Mouse (Mus musculus) limb, embryonic 11.5 days (tissue): ENCODE data around the gene Cmtr1. TPM values are rescaled to one million over a fixed set of nuclear protein-coding genes. Genes with fewer than 3 reads are reported as not detected.

ENCODE experiments used
- ATAC-seq: fragments of 200-750 bp; cut with Nextera tagmentation; 2 replicates; pipeline ENCODE4 v1.8.0; 2017; ENCODE audit warnings: low read depth; ENCODE audit not compliant: insufficient number of reproducible peaks, low FRiP score, low TSS enrichment
- DNase-seq: peaks from one replicate; pipeline ENCODE4 v3.0.0-alpha.2; 2015; ENCODE audit warnings: low spot score
- H3K27ac ChIP-seq: fragments of 300-500 bp; sonication (generic); replicated peaks from 2 replicates; pipeline ENCODE4 v1.5.1; 2014; ENCODE audit warnings: low read depth, mild to moderate bottlenecking, low read length
- H3K27me3 ChIP-seq: fragments of 300-500 bp; sonication (generic); 2 replicates; pipeline ENCODE4 v1.6.1; 2014; ENCODE audit warnings: mild to moderate bottlenecking, low read length, mixed read lengths; ENCODE audit not compliant: control insufficient read depth, insufficient read depth
- H3K36me3 ChIP-seq: fragments of 300-500 bp; sonication (generic); 2 replicates; pipeline ENCODE4 v1.6.1; 2014; ENCODE audit warnings: mild to moderate bottlenecking, low read length, moderate library complexity, mixed read lengths; ENCODE audit not compliant: control insufficient read depth, insufficient read depth
- H3K4me1 ChIP-seq: fragments of 300-500 bp; sonication (generic); 2 replicates; pipeline ENCODE4 v1.6.1; 2014; ENCODE audit warnings: low read length, mixed read lengths; ENCODE audit not compliant: control insufficient read depth, insufficient read depth
- H3K4me2 ChIP-seq: fragments of 300-500 bp; sonication (generic); 2 replicates; pipeline ENCODE4 v1.6.1; 2014; ENCODE audit warnings: low read depth, mild to moderate bottlenecking, moderate library complexity; ENCODE audit not compliant: severe bottlenecking
- H3K4me3 ChIP-seq: fragments of 300-500 bp; sonication (generic); 2 replicates; pipeline ENCODE4 v1.5.1; 2014; ENCODE audit warnings: low read depth, low read length
- H3K9ac ChIP-seq: fragments of 300-500 bp; sonication (generic); 2 replicates; pipeline ENCODE4 v1.6.1; 2014; ENCODE audit warnings: mild to moderate bottlenecking, low read length
- H3K9me3 ChIP-seq: fragments of 300-500 bp; sonication (generic); 2 replicates; pipeline ENCODE4 v1.6.1; 2016; ENCODE audit warnings: low read length; ENCODE audit not compliant: control insufficient read depth
- WGBS: fragments of 180-500 bp; shearing (Covaris S2); extraction: QIAGEN DNeasy Blood & Tissue Kit; methylation state at CpG from one replicate; pipeline ENCODE4 v1.1.7; 2014; 5-methylcytosine and 5-hydroxymethylcytosine counted together
- polyA plus RNA-seq: library from polyadenylated mRNA; unstranded; fragments of >200 nt; fragmentation: Nextera tagmentation; extraction: Ambion mirVana; gene quantifications from 2 replicates; pipeline ENCODE4 v1.2.1, GENCODE M21; 2014

Cmtr1 gene
- polyA plus RNA-seq, 1 experiment from 2014 or later = 117 TPM

DNA sequence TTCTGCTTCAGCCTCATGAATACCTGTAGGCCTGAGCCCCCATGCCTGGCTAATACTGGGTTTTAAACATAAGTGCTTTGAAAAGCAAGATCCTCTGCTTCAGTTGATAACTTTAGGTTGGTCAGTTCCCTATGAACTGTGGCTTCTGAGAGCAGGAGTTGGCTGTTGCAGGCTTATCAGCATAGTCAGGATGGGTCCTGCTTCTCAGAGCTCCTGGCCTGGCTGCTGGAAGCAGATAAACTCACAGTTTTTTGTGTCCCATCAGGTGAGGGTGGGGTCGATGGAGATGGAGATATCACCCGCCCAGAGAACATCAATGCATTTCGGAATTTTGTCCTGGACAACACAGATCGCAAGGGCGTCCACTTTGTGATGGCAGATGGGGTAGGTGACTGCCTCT is 26.4 kb downstream of the Cmtr1 start:
- Histone ChIP-seq H3K9ac (no peak overlapping the region), H3K4me1 (no peaks in the 10 kb centered on the region), H3K27ac (no peak overlapping the region), H3K4me3 (no peak overlapping the region), H3K4me2 (no peak overlapping the region), H3K9me3 (no peaks in the 10 kb centered on the region), H3K36me3 (peaks cover 21% of the 10 kb centered on the region), H3K27me3 (no peaks in the 10 kb centered on the region)
- ATAC-seq (no peak), DNase-seq (no peak)
- WGBS = 93% methylated on average over 5 of the region's 5 CpGs

- Histone ChIP-seq H3K27me3 (no peaks in the 10 kb centered on the region), H3K4me1 (no peaks in the 10 kb centered on the region), H3K9me3 (no peaks in the 10 kb centered on the region), H3K4me3 (no peak overlapping the region), H3K4me2 (no peak overlapping the region), H3K36me3 (peaks cover 21% of the 10 kb centered on the region), H3K27ac (no peak overlapping the region), H3K9ac (no peak overlapping the region)
- DNase-seq (no peak), ATAC-seq (no peak)
- 89% methylated on average over 6 of the region's 6 CpGs for WGBS
Measured at GRCm38 (mm10) chr17:29687373-29687772, 27.0 kb downstream of the Cmtr1 start.

DNA sequence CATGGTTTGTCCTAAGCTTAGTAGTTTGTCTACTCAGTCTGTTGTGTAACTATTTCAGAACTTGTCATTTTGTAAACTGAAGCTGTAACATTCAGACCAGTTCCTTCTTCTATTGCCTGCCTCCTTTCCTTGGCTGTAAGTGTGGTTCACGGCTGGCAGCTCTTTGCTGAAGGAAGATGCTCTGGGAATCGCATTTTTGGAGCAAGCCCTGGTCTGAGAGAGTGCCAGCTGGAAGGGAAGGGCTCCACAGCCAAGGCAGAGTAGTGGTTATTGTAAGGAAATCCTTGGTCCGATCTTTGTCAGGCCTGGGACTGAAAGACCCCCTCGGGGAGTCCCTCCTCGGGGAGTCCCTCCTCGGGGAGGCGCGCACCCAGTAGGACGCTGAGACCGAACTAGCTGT is 28.2 kb downstream of the Cmtr1 start:
- DNase-seq (no peak), ATAC-seq (no peak)
- 96% methylated on average over 10 of the region's 10 CpGs for WGBS
- Histone ChIP-seq H3K36me3 (peaks cover 17% of the 10 kb centered on the region; the same call in 1 of the 2 replicates), H3K27ac (no peak overlapping the region), H3K9me3 (no peaks in the 10 kb centered on the region), H3K9ac (no peak overlapping the region), H3K4me3 (no peak overlapping the region), H3K4me2 (no peak overlapping the region), H3K4me1 (no peaks in the 10 kb centered on the region), H3K27me3 (no peaks in the 10 kb centered on the region)

DNA sequence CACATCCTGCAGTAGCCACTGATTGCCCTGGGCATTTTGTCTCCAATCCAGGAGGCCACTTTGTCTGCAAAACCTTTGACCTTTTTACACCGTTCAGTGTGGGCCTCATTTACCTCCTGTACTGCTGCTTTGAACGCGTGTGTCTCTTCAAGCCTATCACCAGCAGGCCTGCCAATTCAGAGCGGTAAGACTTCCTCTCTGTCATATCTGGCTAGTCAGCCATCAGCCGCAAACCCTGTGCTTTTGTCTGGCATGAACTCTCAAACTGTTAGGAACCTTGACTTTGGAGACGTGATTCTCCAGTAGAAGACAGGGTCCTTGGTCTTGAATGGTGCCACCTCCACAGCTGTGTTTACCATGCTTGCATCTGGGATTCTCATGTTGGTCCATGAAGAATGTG is 29.9 kb downstream of the Cmtr1 start:
- ATAC-seq = no peak
- H3K4me2 ChIP-seq = no peak overlapping the region
- H3K36me3 ChIP-seq = peaks cover 28% of the 10 kb centered on the region; the same call in 1 of the 2 replicates
- 73% methylated on average over 6 of the region's 6 CpGs for WGBS
- H3K9me3 ChIP-seq = no peaks in the 10 kb centered on the region
- H3K27me3 ChIP-seq = no peaks in the 10 kb centered on the region
- no peak for DNase-seq
- no peak overlapping the region for H3K4me3 ChIP-seq
- H3K4me1 ChIP-seq = no peaks in the 10 kb centered on the region
- no peak overlapping the region for H3K9ac ChIP-seq
- H3K27ac ChIP-seq = no peak overlapping the region

DNA sequence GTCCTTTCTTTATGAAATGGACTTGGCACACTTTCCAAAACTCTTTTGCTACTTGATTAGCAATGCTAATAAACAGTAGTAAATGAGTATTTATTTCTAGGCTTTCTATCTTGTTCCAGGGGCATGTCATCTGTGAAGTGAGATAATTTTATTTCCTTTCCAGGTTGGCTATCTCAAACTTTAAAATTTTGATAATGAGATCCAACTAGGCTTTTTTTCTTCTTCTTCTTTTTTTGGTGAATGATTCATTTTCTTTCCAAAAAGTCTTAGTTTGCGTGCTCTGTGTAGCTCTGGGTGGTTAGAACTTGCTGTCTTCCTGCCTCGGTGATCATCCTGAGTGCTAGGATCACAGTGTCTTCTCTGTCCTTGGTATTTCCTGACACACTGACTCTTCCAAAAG is 32.4 kb downstream of the Cmtr1 start:
- no peaks in the 10 kb centered on the region for H3K27me3 ChIP-seq
- 93% methylated on average over 2 of the region's 2 CpGs for WGBS
- H3K4me3 ChIP-seq = no peak overlapping the region
- no peak overlapping the region for H3K27ac ChIP-seq
- DNase-seq = no peak
- H3K4me2 ChIP-seq = no peak overlapping the region
- no peak for ATAC-seq
- H3K9ac ChIP-seq = no peak overlapping the region
- peaks cover 26% of the 10 kb centered on the region; the same call in 1 of the 2 replicates for H3K36me3 ChIP-seq
- no peaks in the 10 kb centered on the region for H3K9me3 ChIP-seq
- no peaks in the 10 kb centered on the region for H3K4me1 ChIP-seq

- ATAC-seq = no peak
- 84% methylated on average over 2 of the region's 2 CpGs for WGBS
Measured at GRCm38 (mm10) chr17:29693571-29693970, 33.2 kb downstream of the Cmtr1 start.

DNA sequence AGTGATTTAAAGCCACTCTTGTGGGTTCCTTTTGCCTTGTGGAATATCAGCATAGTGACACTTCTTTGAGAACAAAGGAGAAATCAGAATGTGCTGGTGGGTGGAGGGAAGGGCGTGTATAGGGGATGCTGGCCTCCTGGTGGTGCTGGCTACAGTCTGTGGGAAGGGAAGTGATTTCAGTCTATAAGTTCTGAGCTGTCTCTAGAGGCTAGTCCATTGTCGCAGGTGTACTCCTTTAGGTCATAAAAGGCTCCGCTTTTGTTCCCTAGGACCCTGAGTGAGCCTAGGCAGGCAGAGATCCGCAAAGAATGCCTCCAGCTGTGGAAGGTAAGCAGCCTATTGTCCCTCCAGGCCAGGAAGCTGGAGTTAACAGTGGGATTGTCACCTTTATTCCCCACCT is 34.1 kb downstream of the Cmtr1 start:
- H3K27me3 ChIP-seq = no peaks in the 10 kb centered on the region
- no peak overlapping the region for H3K27ac ChIP-seq
- no peak overlapping the region for H3K4me3 ChIP-seq
- DNase-seq (no peak), ATAC-seq (no peak)
- peaks cover 21% of the 10 kb centered on the region for H3K36me3 ChIP-seq
- H3K4me2 ChIP-seq = no peak overlapping the region
- H3K4me1 ChIP-seq = no peaks in the 10 kb centered on the region
- H3K9me3 ChIP-seq = no peaks in the 10 kb centered on the region
- 83% methylated on average over 4 of the region's 4 CpGs for WGBS
- no peak overlapping the region for H3K9ac ChIP-seq

More at GRCm38 (mm10) chr17:29693571-29693970, 33.2 kb downstream of the Cmtr1 start:
- Histone ChIP-seq H3K4me1 (no peaks in the 10 kb centered on the region), H3K36me3 (peaks cover 24% of the 10 kb centered on the region; the same call in 1 of the 2 replicates), H3K27me3 (no peaks in the 10 kb centered on the region), H3K4me3 (no peak overlapping the region), H3K27ac (no peak overlapping the region), H3K9ac (no peak overlapping the region), H3K4me2 (no peak overlapping the region), H3K9me3 (no peaks in the 10 kb centered on the region)
- no peak for DNase-seq

DNA sequence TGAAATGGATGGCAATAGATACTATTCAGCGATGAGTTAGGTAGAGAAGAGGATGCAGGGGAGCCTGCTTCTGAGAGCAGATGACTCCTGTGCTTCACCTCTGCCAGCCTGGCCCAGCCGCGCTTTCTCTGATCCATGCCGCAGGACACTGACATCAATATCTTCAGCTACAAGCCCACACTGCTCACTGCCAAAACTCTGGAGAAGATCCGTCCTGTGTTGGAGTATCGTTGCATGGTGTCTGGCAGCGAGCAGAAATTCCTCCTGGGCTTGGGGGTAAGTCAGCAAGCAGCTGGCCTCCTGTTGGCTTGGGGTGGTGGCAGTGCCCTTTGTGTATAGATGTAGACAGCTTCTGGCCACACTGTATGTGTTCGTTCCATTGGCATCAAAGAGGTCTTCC is 36.5 kb downstream of the Cmtr1 start:
- Histone ChIP-seq H3K9me3 (no peaks in the 10 kb centered on the region), H3K9ac (no peak overlapping the region), H3K4me2 (no peak overlapping the region), H3K27me3 (no peaks in the 10 kb centered on the region), H3K36me3 (peaks cover 25% of the 10 kb centered on the region), H3K4me1 (0 out of 2 replicates have a peak, but pooled peaks cover 2% of the 10 kb centered on the region), H3K4me3 (no peak overlapping the region), H3K27ac (no peak overlapping the region)
- WGBS = 97% methylated on average over 8 of the region's 8 CpGs
- ATAC-seq (no peak), DNase-seq (no peak)

- no peaks in the 10 kb centered on the region for H3K27me3 ChIP-seq
- no peak overlapping the region for H3K4me2 ChIP-seq
- 0 out of 2 replicates have a peak, but pooled peaks cover 2% of the 10 kb centered on the region for H3K4me1 ChIP-seq
- no peak overlapping the region for H3K27ac ChIP-seq
- 89% methylated on average over 6 of the region's 6 CpGs for WGBS
- DNase-seq (no peak), ATAC-seq (no peak)
- no peak overlapping the region for H3K9ac ChIP-seq
- peaks cover 23% of the 10 kb centered on the region for H3K36me3 ChIP-seq
- H3K9me3 ChIP-seq = no peaks in the 10 kb centered on the region
- no peak overlapping the region for H3K4me3 ChIP-seq
Measured at GRCm38 (mm10) chr17:29698421-29698820, 38.0 kb downstream of the Cmtr1 start.
